Mouse (Mus musculus): ENCODE data around the gene Metrn. TPM values are rescaled to one million over a fixed set of nuclear protein-coding genes. Genes with fewer than 3 reads are reported as not detected.

Gene Metrn
- total RNA-seq, 1 experiment: 46.1 TPM

DNA sequence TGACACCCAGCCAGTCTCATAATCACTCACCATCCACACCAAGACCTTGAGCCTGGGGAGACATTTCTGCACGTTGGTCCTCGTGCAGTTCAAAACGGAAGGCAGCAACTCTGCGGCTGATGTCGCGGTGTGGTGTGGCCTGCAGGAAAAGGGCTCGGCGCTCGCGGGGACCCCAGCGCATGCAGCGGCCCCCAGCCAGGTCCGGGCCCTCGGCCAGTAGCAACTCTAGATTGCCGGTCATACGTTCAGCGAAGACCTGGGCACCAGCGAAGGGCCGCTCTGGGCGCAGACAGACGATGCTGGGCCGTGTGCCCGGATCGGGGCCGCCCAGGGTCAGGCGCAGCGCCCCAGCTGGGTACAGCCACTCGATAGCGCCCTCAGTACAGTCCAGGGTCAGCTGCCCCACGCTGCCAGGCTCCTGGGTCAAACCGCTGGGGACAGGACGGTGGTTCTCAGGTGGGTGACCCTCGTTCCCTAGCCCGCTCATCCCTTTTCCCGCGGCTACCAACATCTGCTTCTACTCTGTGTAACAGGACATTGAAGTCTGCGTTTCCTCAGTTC is 645 bp downstream of the Metrn start:
- in situ Hi-C loops (cut with MboI; ENCODE audit: low sequenced_read_pairs in 2 of 2, unreplicated experiment in 2 of 2): no loop called here
- no peak for DNase-seq (ENCODE audit: low read depth, low spot score)
- H3K4me1 ChIP-seq (ENCODE audit: control insufficient read depth in 2 of 2, insufficient read depth in 2 of 2, low read length in 2 of 2, poor library complexity in 1 of 2): peaks cover 3 to 9% of the 10 kb centered on the region in 2 experiments; a peak in 2 of 4 replicates
- H3K9me3 ChIP-seq (ENCODE audit: control insufficient read depth, insufficient read depth, low read depth, low read length): no peaks in the 10 kb centered on the region
- peak overlapping the region; percentile 68 to 76 for H3K4me3 ChIP-seq (ENCODE audit: insufficient read depth in 1 of 2, low read depth in 1 of 2, low read length in 2 of 2, poor library complexity in 1 of 2, severe bottlenecking in 1 of 2)
- peak overlapping the region; percentile 60 for H3K9ac ChIP-seq (ENCODE audit: insufficient read depth, low read depth, low read length, poor library complexity, severe bottlenecking)
- peaks cover 4% of the 10 kb centered on the region; the same call in 1 of the 2 replicates for H3K36me3 ChIP-seq (ENCODE audit: control insufficient read depth, insufficient read depth, low read length, poor library complexity, severe bottlenecking)
- TF ChIP-seq HCFC1 (IDR thresholded peaks at IDR 0.05; ENCODE audit: borderline replicate concordance, insufficient read depth, low read length) (no peak), ZC3H11A (IDR thresholded peaks at IDR 0.05; ENCODE audit: borderline replicate concordance, low read depth, low read length) (no peak), ZNF384 (IDR thresholded peaks at IDR 0.05; ENCODE audit: low read depth, low read length) (no peak), CHD2 (IDR thresholded peaks at IDR 0.05; ENCODE audit: low read depth, low read length) (no peak), MAFK (IDR thresholded peaks at IDR 0.05; ENCODE audit: insufficient read depth, low read depth, low read length) (no peak)
- H3K27ac ChIP-seq (ENCODE audit: insufficient read depth, low read depth, low read length, poor library complexity, severe bottlenecking): no peak overlapping the region

DNA sequence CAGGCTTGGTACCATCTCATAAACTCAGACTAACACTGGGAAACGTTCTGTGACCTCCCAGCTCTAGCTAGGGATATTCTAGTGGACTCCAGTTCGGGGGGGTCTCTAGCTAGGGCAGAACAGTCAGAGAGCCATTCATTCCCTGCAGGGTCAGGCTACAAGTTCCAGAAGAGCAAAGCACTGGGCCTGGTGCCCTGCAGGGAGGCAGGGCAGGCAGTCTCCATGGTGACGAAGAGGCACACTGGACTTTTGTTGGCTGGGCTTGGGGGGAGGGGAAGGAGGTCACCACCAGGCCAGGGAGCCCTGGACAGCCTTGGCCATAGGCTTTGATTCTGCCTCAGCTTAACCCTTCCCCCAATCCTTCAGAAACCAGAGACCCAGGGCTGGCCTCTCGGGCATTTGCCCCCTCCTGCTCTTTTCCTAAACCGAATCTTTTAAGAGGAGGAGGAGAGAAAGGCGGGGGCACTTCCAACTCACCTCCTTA is 1.3 kb downstream of the Metrn start, which contains the start of gene AC134908.4:
TSS of gene AC134908.4 (minus strand) at position 51 of the 484 bp plus-strand sequence.
- Histone ChIP-seq H3K9ac (ENCODE audit: insufficient read depth, low read depth, low read length, poor library complexity, severe bottlenecking) (peak within 1 kb of the TSS; percentile 60), H3K4me3 (ENCODE audit: insufficient read depth in 1 of 2, low read depth in 1 of 2, low read length in 2 of 2, poor library complexity in 1 of 2, severe bottlenecking in 1 of 2) (peak within 1 kb of the TSS; percentile 68 to 76), H3K9me3 (ENCODE audit: control insufficient read depth, insufficient read depth, low read depth, low read length) (no peaks in the 10 kb centered on the region), H3K4me1 (ENCODE audit: control insufficient read depth in 2 of 2, insufficient read depth in 2 of 2, low read length in 2 of 2, poor library complexity in 1 of 2) (peaks cover 3 to 10% of the 10 kb centered on the region in 2 experiments; a peak in 2 of 4 replicates), H3K36me3 (ENCODE audit: control insufficient read depth, insufficient read depth, low read length, poor library complexity, severe bottlenecking) (peaks cover 4% of the 10 kb centered on the region; the same call in 1 of the 2 replicates), H3K27ac (ENCODE audit: insufficient read depth, low read depth, low read length, poor library complexity, severe bottlenecking) (no peak within 1 kb of the TSS)
- in situ Hi-C loops (cut with MboI; ENCODE audit: low sequenced_read_pairs in 2 of 2, unreplicated experiment in 2 of 2): no loop called here
- TF ChIP-seq ZC3H11A (IDR thresholded peaks at IDR 0.05; ENCODE audit: borderline replicate concordance, low read depth, low read length) (no peak), CHD2 (IDR thresholded peaks at IDR 0.05; ENCODE audit: low read depth, low read length) (no peak), MAFK (IDR thresholded peaks at IDR 0.05; ENCODE audit: insufficient read depth, low read depth, low read length) (no peak), ZNF384 (IDR thresholded peaks at IDR 0.05; ENCODE audit: low read depth, low read length) (no peak), HCFC1 (IDR thresholded peaks at IDR 0.05; ENCODE audit: borderline replicate concordance, insufficient read depth, low read length) (no peak)
- no peak for DNase-seq (ENCODE audit: low read depth, low spot score)

DNA sequence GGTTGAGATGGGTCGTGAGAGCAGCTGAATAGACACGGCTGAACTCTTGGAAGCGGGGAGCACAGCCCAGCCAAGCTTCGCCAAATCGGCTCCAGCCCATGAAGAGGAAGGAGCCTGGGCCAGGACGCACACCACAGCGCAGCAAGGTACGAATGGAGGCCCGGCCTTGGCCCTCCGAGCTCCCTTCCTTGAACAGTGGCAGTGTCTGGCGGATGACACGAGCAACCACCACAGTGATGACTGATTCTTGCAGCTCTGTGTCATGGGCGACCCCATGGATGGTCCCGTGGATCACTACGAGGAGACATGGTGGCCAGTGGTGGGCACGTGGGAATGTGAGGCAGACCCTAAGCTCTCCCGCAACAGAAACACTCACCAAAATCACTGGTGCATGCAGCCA is 1.9 kb downstream of the Metrn start:
- no peak overlapping the region for H3K4me3 ChIP-seq (ENCODE audit: insufficient read depth in 1 of 2, low read depth in 1 of 2, low read length in 2 of 2, poor library complexity in 1 of 2, severe bottlenecking in 1 of 2)
- DNase-seq (ENCODE audit: low read depth, low spot score): no peak
- H3K27ac ChIP-seq (ENCODE audit: insufficient read depth, low read depth, low read length, poor library complexity, severe bottlenecking): no peak overlapping the region
- H3K4me1 ChIP-seq (ENCODE audit: control insufficient read depth in 2 of 2, insufficient read depth in 2 of 2, low read length in 2 of 2, poor library complexity in 1 of 2): peaks cover 3 to 10% of the 10 kb centered on the region in 2 experiments; a peak in 2 of 4 replicates
- no peaks in the 10 kb centered on the region for H3K9me3 ChIP-seq (ENCODE audit: control insufficient read depth, insufficient read depth, low read depth, low read length)
- TF ChIP-seq ZC3H11A (IDR thresholded peaks at IDR 0.05; ENCODE audit: borderline replicate concordance, low read depth, low read length) (no peak), HCFC1 (IDR thresholded peaks at IDR 0.05; ENCODE audit: borderline replicate concordance, insufficient read depth, low read length) (no peak), ZNF384 (IDR thresholded peaks at IDR 0.05; ENCODE audit: low read depth, low read length) (no peak), MAFK (IDR thresholded peaks at IDR 0.05; ENCODE audit: insufficient read depth, low read depth, low read length) (no peak), CHD2 (IDR thresholded peaks at IDR 0.05; ENCODE audit: low read depth, low read length) (no peak)
- in situ Hi-C loops (cut with MboI; ENCODE audit: low sequenced_read_pairs in 2 of 2, unreplicated experiment in 2 of 2): no loop called here
- H3K9ac ChIP-seq (ENCODE audit: insufficient read depth, low read depth, low read length, poor library complexity, severe bottlenecking): no peak overlapping the region
- peaks cover 4% of the 10 kb centered on the region; the same call in 1 of the 2 replicates for H3K36me3 ChIP-seq (ENCODE audit: control insufficient read depth, insufficient read depth, low read length, poor library complexity, severe bottlenecking)

DNA sequence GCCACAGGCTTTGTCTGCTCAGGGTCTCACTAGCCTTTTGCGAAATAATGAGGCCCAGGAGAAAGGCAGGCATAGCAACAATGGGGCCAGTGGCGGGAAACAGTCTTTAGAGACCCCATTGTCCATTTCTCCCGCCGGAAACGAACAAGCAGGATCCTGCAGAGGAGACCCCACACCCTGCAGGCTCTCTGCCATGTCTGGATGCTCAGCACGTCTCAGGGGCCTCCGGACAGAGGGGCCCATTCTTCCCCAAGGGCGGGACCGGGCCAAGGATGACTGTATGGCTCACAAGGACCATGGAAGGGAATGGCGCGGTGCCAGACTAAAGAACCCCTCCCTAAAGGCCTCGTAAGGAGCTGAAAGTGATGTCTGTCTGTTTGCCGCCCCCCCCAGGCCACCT is 2.7 kb downstream of the Metrn start:
- Histone ChIP-seq H3K9ac (ENCODE audit: insufficient read depth, low read depth, low read length, poor library complexity, severe bottlenecking) (no peak overlapping the region), H3K4me3 (ENCODE audit: insufficient read depth in 1 of 2, low read depth in 1 of 2, low read length in 2 of 2, poor library complexity in 1 of 2, severe bottlenecking in 1 of 2) (no peak overlapping the region), H3K9me3 (ENCODE audit: control insufficient read depth, insufficient read depth, low read depth, low read length) (no peaks in the 10 kb centered on the region), H3K4me1 (ENCODE audit: control insufficient read depth in 2 of 2, insufficient read depth in 2 of 2, low read length in 2 of 2, poor library complexity in 1 of 2) (peaks cover 3 to 10% of the 10 kb centered on the region in 2 experiments; a peak in 2 of 4 replicates), H3K27ac (ENCODE audit: insufficient read depth, low read depth, low read length, poor library complexity, severe bottlenecking) (no peak overlapping the region), H3K36me3 (ENCODE audit: control insufficient read depth, insufficient read depth, low read length, poor library complexity, severe bottlenecking) (peaks cover 4% of the 10 kb centered on the region; the same call in 1 of the 2 replicates)
- DNase-seq (ENCODE audit: low read depth, low spot score): no peak
- in situ Hi-C loops (cut with MboI; ENCODE audit: low sequenced_read_pairs in 2 of 2, unreplicated experiment in 2 of 2): no loop called here
- TF ChIP-seq ZNF384 (IDR thresholded peaks at IDR 0.05; ENCODE audit: low read depth, low read length): no peak
- TF ChIP-seq MAFK (IDR thresholded peaks at IDR 0.05; ENCODE audit: insufficient read depth, low read depth, low read length): no peak
- TF ChIP-seq HCFC1 (IDR thresholded peaks at IDR 0.05; ENCODE audit: borderline replicate concordance, insufficient read depth, low read length): no peak
- no peak for TF ChIP-seq ZC3H11A (IDR thresholded peaks at IDR 0.05; ENCODE audit: borderline replicate concordance, low read depth, low read length)
- TF ChIP-seq CHD2 (IDR thresholded peaks at IDR 0.05; ENCODE audit: low read depth, low read length): no peak

Data from ES-E14 (cell line).